Mouse (Mus musculus): ENCODE measurements around the gene Dst.

The Dst gene

GRCm38 (mm10) chr1:33931791-33932190 lies 23.8 kb downstream of the Dst start:
- no peak for DNase-seq (ENCODE audit: low spot score)

DNA sequence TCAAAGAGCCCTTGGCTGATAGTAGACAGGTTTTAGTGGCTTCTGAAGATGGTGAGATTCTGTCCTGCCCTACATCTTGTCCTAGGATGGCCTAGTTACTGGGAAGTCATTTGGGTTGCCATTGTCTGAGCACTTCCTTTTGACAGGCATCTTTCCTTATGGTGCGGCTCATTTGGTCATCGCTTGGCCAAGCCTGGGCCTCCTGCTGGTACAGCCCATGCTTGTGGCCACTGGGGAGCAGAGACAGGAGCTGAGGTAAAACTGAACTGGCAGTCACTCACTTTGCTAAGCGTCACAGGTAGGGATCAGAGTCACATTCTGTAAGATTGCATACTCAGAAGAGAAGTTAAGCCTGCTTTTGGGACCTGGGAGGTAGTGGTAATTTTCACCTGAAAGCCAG lies 24.2 kb downstream of the Dst start:
- DNase-seq (ENCODE audit: low spot score): no peak

- no peak for DNase-seq (ENCODE audit: low spot score)
Measured at GRCm38 (mm10) chr1:33932845-33933499, 24.9 kb downstream of the Dst start.

DNA sequence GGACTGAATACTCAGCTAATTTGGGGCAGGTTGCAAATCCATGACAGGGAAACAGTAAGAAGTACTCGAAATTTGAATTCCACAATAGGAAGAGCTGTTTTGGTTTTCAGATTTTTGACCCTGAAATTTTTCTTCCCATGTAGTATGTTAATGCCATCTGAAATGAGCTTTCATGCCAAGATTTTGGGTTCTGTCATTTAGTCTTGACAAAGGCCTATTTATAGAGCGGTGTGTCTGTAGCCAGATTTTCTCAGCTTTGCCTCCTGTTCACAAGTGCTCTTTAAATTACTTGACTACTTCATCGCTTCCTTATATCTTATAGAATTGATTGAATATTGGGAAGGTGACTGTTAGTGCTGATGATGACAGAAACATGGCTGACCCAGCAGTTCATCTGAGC lies 27.9 kb downstream of the Dst start:
- DNase-seq (ENCODE audit: low spot score): no peak

GRCm38 (mm10) chr1:33939828-33940227 lies 31.8 kb downstream of the Dst start:
- no peak for DNase-seq (ENCODE audit: low spot score)

- no peak for DNase-seq (ENCODE audit: low spot score)
Measured at GRCm38 (mm10) chr1:33940364-33940928, 32.4 kb downstream of the Dst start.

DNA sequence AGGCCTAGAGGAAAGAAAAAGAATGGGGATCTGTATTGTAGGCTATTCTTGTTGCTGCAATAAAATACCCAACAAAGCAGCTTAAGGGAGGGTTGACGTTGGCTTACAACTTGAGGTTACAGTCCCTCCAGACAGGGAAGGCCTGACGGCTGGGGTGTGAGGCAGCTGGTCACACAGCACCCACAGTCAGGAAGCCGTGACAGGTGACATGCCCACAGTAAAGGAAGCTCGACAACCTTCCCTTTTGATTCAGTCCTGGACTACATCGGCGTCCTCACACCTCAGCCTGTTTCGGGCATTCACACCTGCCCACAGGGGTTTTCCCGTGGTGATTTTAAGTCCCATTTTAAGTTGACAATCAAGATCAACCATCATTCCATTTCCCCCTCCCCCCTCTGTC lies 34.6 kb downstream of the Dst start:
- no peak for DNase-seq (ENCODE audit: low spot score)

GRCm38 (mm10) chr1:33943943-33944342 lies 35.9 kb downstream of the Dst start:
- DNase-seq (ENCODE audit: low spot score): no peak

GRCm38 (mm10) chr1:33944977-33945750 lies 37.1 kb downstream of the Dst start:
- no peak for DNase-seq (ENCODE audit: low spot score)

DNA sequence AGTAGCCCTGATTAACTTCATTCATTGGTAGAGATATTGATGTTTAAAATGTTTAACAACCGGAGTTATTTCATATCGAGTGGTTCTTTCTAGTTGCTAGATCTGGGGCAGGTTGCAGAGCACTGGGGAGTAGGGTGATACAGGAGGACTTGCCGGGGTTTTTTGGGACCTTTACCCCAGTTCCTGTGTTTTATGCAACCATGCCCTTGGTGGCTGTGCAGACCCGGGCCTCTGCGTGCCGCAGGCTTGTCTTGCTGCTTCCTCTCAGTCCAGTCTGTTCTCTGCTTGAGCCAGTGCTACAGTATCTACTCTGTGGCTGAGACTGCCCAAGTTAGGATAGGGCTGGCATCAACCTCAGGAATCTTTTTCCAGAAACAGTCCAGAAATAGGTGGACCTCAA lies 37.7 kb downstream of the Dst start:
- DNase-seq (ENCODE audit: low spot score): no peak

DNA sequence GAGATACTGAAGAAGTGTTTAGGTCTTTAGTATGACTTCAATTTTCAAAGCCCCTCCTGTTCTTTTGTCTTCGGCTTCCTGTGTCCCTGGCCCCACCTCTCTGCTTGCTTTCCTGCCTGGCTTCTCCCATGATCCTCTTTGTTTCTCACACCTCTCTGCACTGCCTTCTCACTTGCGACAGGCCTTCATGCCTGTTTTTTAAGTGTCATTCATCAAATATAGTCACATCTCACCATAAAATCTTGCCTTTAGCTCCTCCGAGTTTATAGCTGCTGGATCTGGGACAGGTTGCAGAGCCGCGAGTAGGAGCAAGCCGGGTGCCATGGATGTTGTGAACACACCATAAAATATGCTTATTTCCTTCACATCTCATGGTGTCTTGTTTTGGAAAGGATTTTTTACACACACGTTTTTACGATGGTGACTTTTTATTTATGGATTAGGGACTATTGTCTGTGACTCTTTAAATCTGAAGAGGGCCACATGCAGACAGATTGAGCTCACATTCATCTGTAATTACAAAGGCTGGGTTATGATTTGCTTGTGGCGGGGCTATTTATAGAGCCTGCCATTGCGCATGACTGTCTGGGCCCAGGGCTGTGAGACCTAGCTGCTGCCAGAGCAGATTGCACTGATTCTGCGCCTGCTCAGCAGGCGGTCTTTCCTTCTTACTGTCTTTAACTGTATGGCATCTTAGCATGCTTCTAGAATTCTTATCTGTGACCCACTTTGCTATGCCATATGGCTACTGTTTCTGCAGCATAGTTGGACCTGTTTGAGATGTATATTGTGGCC lies 38.8 kb downstream of the Dst start:
- DNase-seq (ENCODE audit: low spot score): peak; percentile 73

DNA sequence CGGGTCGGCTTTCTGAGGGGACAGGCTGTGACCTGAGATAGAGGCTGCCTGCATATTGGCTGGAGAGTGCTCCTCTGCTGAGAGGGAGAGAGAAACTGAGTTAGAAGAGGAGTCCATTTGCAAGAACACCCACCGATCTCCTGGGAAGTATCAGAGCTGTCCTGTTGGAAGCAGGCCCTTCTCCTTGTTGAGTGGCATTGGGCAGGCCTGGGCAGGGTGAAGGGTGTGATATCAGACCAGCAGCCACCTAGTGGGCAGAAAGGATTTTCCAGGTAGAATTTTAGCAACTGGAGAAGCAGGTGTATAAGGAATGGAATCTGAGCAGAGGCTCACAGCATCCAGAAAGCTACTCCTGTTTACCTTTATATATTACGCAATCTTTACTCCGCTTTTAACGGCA lies 39.8 kb downstream of the Dst start:
- DNase-seq (ENCODE audit: low spot score): no peak

DNA sequence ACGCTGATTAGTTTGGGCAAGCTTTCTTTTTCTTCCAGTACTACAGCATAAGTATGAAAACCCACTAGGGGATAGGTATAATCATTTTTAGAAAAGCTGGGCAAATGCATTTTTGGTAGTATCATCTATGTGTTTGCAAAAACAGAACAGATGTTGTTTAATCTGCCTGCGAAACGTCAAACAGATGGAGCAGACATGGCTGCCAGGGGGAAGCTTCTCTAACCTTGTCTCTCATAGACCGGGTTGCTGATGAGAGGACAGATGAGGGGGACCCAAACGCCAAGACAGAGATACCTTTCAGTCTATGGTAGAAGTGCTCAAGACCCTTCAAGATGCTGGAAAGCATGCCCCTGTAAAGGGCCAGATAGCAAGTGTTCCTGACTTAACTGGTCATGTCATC lies 40.5 kb downstream of the Dst start:
- DNase-seq (ENCODE audit: low spot score): no peak

DNA sequence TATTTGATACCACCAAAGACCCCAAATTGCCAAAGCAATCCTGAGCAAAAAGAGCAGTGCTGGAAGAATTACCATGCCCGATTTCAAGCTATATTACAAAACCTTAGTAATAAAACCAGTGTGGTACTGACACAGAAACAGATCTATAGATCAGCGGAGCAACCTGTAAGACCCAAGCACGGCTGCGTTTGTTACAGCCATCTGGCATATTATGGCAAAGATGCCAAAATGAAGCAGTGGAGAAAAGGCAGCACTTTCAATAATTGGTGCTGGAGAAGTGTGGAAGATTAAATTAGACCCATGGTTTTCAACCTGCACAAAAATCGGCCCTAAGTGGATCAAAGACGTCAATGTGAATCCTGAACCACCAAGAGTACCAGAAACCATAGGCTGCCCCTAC lies 47.6 kb downstream of the Dst start:
- no peak for DNase-seq (ENCODE audit: low spot score)

DNA sequence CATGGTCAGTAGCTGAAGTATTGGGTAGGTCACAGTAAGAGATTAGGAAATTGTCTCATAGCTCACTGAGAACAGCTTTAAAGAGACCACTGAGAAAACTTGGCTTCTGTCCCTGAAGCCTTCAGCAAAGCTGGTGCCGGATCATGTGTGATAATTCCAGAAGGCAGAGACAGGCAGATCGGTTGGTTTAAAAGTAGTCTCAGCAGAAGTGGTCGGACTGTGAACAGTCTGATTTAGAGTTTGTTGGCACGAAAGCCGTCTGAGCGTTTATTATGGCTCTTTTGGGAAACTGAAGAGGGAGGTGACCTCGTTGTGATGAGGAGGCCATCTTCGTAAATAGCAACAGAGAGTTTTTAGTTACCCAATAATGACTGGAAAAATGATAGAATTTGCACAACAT lies 52.4 kb downstream of the Dst start:
- no peak for DNase-seq (ENCODE audit: low spot score)

DNA sequence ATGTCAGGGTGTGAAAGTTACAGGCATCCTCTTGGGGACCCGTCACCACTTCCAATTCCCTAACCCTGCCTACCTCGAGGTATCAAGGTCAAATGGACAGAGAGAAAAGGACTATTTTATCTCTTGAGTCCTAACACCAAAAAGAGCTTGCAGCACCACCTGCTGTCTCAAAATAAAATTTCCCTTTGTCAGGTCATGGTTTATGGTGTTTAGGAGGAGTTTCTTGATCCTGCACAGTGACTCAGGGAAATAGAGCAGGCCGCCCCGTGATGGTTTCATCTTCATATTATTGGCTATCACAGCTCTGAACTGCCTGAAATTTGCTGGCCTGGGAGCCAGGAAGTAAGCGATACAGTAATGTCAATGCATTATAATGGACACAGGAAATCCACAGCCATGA lies 56.6 kb downstream of the Dst start:
- no peak for DNase-seq (ENCODE audit: low spot score)

- no peak for DNase-seq (ENCODE audit: low spot score)
Measured at GRCm38 (mm10) chr1:33965824-33966223, 57.8 kb downstream of the Dst start.

- DNase-seq (ENCODE audit: low spot score): no peak
Measured at GRCm38 (mm10) chr1:33966328-33966727, 58.3 kb downstream of the Dst start.

- no peak for DNase-seq (ENCODE audit: low spot score)
Measured at GRCm38 (mm10) chr1:33967206-33967605, 59.2 kb downstream of the Dst start.

- no peak for DNase-seq (ENCODE audit: low spot score)
Measured at GRCm38 (mm10) chr1:33969910-33970309, 61.9 kb downstream of the Dst start.

- no peak for DNase-seq (ENCODE audit: low spot score)
Measured at GRCm38 (mm10) chr1:33974401-33974800, 66.4 kb downstream of the Dst start.

DNA sequence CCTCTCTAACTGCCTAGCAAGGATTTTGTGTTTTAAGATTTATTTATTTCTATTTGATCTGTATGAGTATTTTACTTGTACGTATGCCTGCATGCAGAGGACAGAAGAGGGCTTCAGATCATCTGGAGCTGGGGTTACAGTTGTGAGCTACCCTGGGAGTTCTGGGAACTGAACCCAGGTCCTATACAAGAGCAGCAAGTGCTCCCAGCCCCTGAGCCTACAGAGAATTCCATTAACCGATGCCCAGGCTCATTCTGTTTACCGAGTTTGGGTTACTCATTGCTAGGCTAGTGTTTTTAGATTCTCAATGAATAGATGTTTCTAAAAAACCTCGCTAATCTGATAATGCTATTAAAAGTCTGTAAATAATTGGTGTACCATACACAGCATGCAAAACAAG lies 67.3 kb downstream of the Dst start:
- DNase-seq (ENCODE audit: low spot score): no peak

- no peak for DNase-seq (ENCODE audit: low spot score)
Measured at GRCm38 (mm10) chr1:33977832-33978231, 69.8 kb downstream of the Dst start.
